ENCODE assay signal across 8 mouse cellular contexts in the genomic region with DNA sequence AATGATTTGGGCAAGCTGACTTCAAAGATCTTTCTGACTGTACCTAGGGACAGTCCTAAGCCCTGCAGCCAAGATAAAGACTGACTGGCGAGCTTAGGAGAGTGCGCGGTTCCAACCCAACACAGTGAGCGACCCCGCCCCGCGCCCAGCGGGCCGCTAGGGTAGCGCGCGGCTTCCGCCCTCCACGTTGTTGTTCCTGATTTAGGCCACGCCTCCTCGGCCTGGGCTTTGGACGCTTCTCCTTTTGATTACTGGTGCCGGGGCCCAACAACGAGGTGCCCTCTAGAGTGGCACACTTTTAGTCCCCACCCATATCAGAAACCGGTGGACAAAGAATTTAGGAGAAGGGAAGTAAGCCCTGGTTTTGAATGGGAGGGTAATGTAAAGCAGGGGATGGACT. TPM values are rescaled to one million over a fixed set of nuclear protein-coding genes. Genes with fewer than 3 reads are reported as not detected.
DNase-seq lines count a peak whose midpoint lies in the region; ATAC-seq and TF ChIP-seq lines count a peak whose summit lies in the region.

No protein-coding gene starts in this region.

- ATAC-seq in hindbrain, embryonic 16.5 days: peak; percentile 24
- ATAC-seq in limb, embryonic 14.5 days (ENCODE audit: low FRiP score, low read depth): peak; percentile 44
- ATAC-seq in midbrain, embryonic 15.5 days (replicated peaks): peak; percentile 35

- no peak for DNase-seq in cerebellum, adult 2 months
- DNase-seq in cerebellum, adult 11-12 months: no peak
- DNase-seq in forelimb bud, embryonic 11.5 days (ENCODE audit: low read depth, low spot score): peak; percentile 81
- DNase-seq in limb, embryonic 14.5 days (ENCODE audit: low spot score): peak; percentile 84
- peak; percentile 89 to 94 for DNase-seq in spleen, postnatal 4 days (ENCODE audit: low spot score in 2 of 2)

- H3K4me3 ChIP-seq in cerebellum, adult 2 months (replicated peaks; ENCODE audit: insufficient read depth, low read depth, low read length): peak overlapping the region; percentile 61
- peak overlapping the region; percentile 66 for H3K4me3 ChIP-seq in brown adipose tissue, adult 24 weeks (ENCODE audit: insufficient read depth, low read depth, low read length)
- peak overlapping the region; percentile 97 for H3K4me3 ChIP-seq in hindbrain, embryonic 16.5 days (ENCODE audit: low read length)
- peak overlapping the region; percentile 91 for H3K4me3 ChIP-seq in limb, embryonic 14.5 days (replicated peaks; ENCODE audit: low read length)
- peak overlapping the region; percentile 92 for H3K4me3 ChIP-seq in midbrain, embryonic 15.5 days

- peak overlapping the region; percentile 78 for H3K4me2 ChIP-seq in hindbrain, embryonic 16.5 days (ENCODE audit: low read length)
- peak overlapping the region; percentile 79 for H3K4me2 ChIP-seq in limb, embryonic 14.5 days (replicated peaks; ENCODE audit: low read depth, low read length, severe bottlenecking)
- H3K4me2 ChIP-seq in midbrain, embryonic 15.5 days: peak overlapping the region; percentile 87

- peak overlapping the region; percentile 71 for H3K27ac ChIP-seq in cerebellum, adult 2 months (ENCODE audit: insufficient read depth, low read length)
- peak overlapping the region; percentile 97 for H3K27ac ChIP-seq in brown adipose tissue, adult 24 weeks (replicated peaks; ENCODE audit: low read depth, low read length)
- peak overlapping the region; percentile 95 for H3K27ac ChIP-seq in hindbrain, embryonic 16.5 days (ENCODE audit: low read depth, low read length)
- H3K27ac ChIP-seq in limb, embryonic 14.5 days (replicated peaks; ENCODE audit: low read depth, low read length): peak overlapping the region; percentile 81
- H3K27ac ChIP-seq in midbrain, embryonic 15.5 days: peak overlapping the region; percentile 96

- H3K4me1 ChIP-seq in cerebellum, adult 2 months (ENCODE audit: control insufficient read depth, insufficient read depth, low read length): peaks cover 6% of the 10 kb centered on the region
- peaks cover 17% of the 10 kb centered on the region for H3K4me1 ChIP-seq in brown adipose tissue, adult 24 weeks (ENCODE audit: control insufficient read depth, insufficient read depth, insufficient read length, low read length)
- H3K4me1 ChIP-seq in hindbrain, embryonic 16.5 days (ENCODE audit: control insufficient read depth, insufficient read depth, low read depth, low read length): peaks cover 20% of the 10 kb centered on the region
- peaks cover 33% of the 10 kb centered on the region for H3K4me1 ChIP-seq in limb, embryonic 14.5 days (ENCODE audit: control insufficient read depth, insufficient read depth, low read length)
- peaks cover 35% of the 10 kb centered on the region for H3K4me1 ChIP-seq in midbrain, embryonic 15.5 days

- WGBS in cerebellum, adult 2 months: under 1% methylated on average over 20 of the region's 20 CpGs
- 0% methylated on average over 20 of the region's 20 CpGs for WGBS in hindbrain, embryonic 16.5 days
- under 1% methylated on average over 20 of the region's 20 CpGs for WGBS in limb, embryonic 14.5 days
- under 1% methylated on average over 20 of the region's 20 CpGs for WGBS in midbrain, embryonic 15.5 days

- H3K9ac ChIP-seq in hindbrain, embryonic 16.5 days (ENCODE audit: low read depth, low read length): peak overlapping the region; percentile 52
- no peak overlapping the region for H3K9ac ChIP-seq in limb, embryonic 14.5 days (ENCODE audit: low read depth, low read length, severe bottlenecking)
- H3K9ac ChIP-seq in midbrain, embryonic 15.5 days: peak overlapping the region; percentile 47

- H3K9me3 ChIP-seq in hindbrain, embryonic 16.5 days (ENCODE audit: control insufficient read depth, low read length): no peaks in the 10 kb centered on the region
- H3K9me3 ChIP-seq in limb, embryonic 14.5 days (ENCODE audit: control insufficient read depth, low read length): no peaks in the 10 kb centered on the region
- no peaks in the 10 kb centered on the region for H3K9me3 ChIP-seq in midbrain, embryonic 15.5 days

- H3K27me3 ChIP-seq in cerebellum, adult 2 months (ENCODE audit: control insufficient read depth, insufficient read depth, low read length): no peaks in the 10 kb centered on the region
- no peaks in the 10 kb centered on the region for H3K27me3 ChIP-seq in hindbrain, embryonic 16.5 days (replicated peaks; ENCODE audit: control insufficient read depth, insufficient read depth, low read length)
- H3K27me3 ChIP-seq in limb, embryonic 14.5 days (ENCODE audit: control insufficient read depth, insufficient read depth, low read length): no peaks in the 10 kb centered on the region
- H3K27me3 ChIP-seq in midbrain, embryonic 15.5 days (replicated peaks): no peaks in the 10 kb centered on the region

- no peak for TF ChIP-seq POLR2A in cerebellum, adult 2 months (IDR thresholded peaks at IDR 0.05; ENCODE audit: borderline replicate concordance, insufficient read depth, low read length)
- TF ChIP-seq POLR2A in limb, embryonic 14.5 days (IDR thresholded peaks at IDR 0.05; ENCODE audit: borderline replicate concordance, extremely low read depth, insufficient read depth, insufficient read length): no peak

- TF ChIP-seq CTCF in cerebellum, adult 2 months (IDR thresholded peaks at IDR 0.05; ENCODE audit: borderline replicate concordance, insufficient read depth, low read depth, low read length): peak; percentile 22; the same call in 1 of the 2 replicates

- H3K36me3 ChIP-seq in hindbrain, embryonic 16.5 days (ENCODE audit: control insufficient read depth, insufficient read depth, low read length): no peaks in the 10 kb centered on the region
- H3K36me3 ChIP-seq in limb, embryonic 14.5 days (ENCODE audit: control insufficient read depth, insufficient read depth, low read length): no peaks in the 10 kb centered on the region
- no peaks in the 10 kb centered on the region for H3K36me3 ChIP-seq in midbrain, embryonic 15.5 days (replicated peaks)

RNA-seq across cellular contexts. Expression of gene Mnt, which starts 0.9 kb away (rescaled TPM):
- polyA plus RNA-seq in cerebellum, adult 2 months (2012; rRNA removed): 17.9 and 18.0 TPM in 2 replicates
- 5.6 and 6.2 TPM in 2 replicates for polyA plus RNA-seq in brown adipose tissue, adult 24 weeks (2012; ENCODE audit: insufficient read depth, insufficient read length, missing spikeins)
- 7.3 and 8.4 TPM in 2 replicates for polyA plus RNA-seq in hindbrain, embryonic 16.5 days (2015; fragmentation: Nextera tagmentation; extraction: Ambion mirVana)
- polyA plus RNA-seq in limb, embryonic 14.5 days (2012; rRNA removed): 17.9 and 25.0 TPM in 2 replicates
- polyA plus RNA-seq in limb, embryonic 14.5 days (2014; fragmentation: Nextera tagmentation; extraction: Ambion mirVana): 6.0 and 7.1 TPM in 2 replicates
- polyA plus RNA-seq in midbrain, embryonic 15.5 days (2015; fragmentation: Nextera tagmentation; extraction: Ambion mirVana): 9.9 and 10.2 TPM in 2 replicates

RNA-seq across cellular contexts. Expression of gene Mettl16, which starts 59.2 kb away (rescaled TPM):
- 17.6 and 18.5 TPM in 2 replicates for polyA plus RNA-seq in cerebellum, adult 2 months (2012; rRNA removed)
- polyA plus RNA-seq in brown adipose tissue, adult 24 weeks (2012; ENCODE audit: insufficient read depth, insufficient read length, missing spikeins): 11.1 and 12.7 TPM in 2 replicates
- polyA plus RNA-seq in hindbrain, embryonic 16.5 days (2015; fragmentation: Nextera tagmentation; extraction: Ambion mirVana): 52.2 and 55.3 TPM in 2 replicates
- polyA plus RNA-seq in limb, embryonic 14.5 days (2012; rRNA removed): 11.3 and 17.0 TPM in 2 replicates
- 30.9 and 33.7 TPM in 2 replicates for polyA plus RNA-seq in limb, embryonic 14.5 days (2014; fragmentation: Nextera tagmentation; extraction: Ambion mirVana)
- 55.2 TPM in 2 replicates for polyA plus RNA-seq in midbrain, embryonic 15.5 days (2015; fragmentation: Nextera tagmentation; extraction: Ambion mirVana)

Comparison
In these comparisons a context has a peak if more than half of its experiments do, and no peak if none do; other contexts are left out.
1. DNase-seq: peak in forelimb bud, embryonic 11.5 days (single experiment), limb, embryonic 14.5 days (single experiment) and spleen, postnatal 4 days (2 of 2); none in cerebellum, adult 2 months (0 of 2) and cerebellum, adult 11-12 months (single experiment).
2. Peak in every context shown above with its lines, with median percentiles within 50 percentile points of each other: H3K27ac ChIP-seq, H3K4me3 ChIP-seq, ATAC-seq and H3K4me2 ChIP-seq.